Mouse (Mus musculus): Measurements from ENCODE around the gene Fndc3a. TPM values are rescaled to one million over a fixed set of nuclear protein-coding genes. Genes with fewer than 3 reads are reported as not detected.

Fndc3a gene
- 1 to 10 TPM; 7.9 to 8.5 TPM for total RNA-seq (2021)
- long read RNA-seq, experiment 1, result 0 reads
- long read RNA-seq, experiment 2, result 0 reads

DNA sequence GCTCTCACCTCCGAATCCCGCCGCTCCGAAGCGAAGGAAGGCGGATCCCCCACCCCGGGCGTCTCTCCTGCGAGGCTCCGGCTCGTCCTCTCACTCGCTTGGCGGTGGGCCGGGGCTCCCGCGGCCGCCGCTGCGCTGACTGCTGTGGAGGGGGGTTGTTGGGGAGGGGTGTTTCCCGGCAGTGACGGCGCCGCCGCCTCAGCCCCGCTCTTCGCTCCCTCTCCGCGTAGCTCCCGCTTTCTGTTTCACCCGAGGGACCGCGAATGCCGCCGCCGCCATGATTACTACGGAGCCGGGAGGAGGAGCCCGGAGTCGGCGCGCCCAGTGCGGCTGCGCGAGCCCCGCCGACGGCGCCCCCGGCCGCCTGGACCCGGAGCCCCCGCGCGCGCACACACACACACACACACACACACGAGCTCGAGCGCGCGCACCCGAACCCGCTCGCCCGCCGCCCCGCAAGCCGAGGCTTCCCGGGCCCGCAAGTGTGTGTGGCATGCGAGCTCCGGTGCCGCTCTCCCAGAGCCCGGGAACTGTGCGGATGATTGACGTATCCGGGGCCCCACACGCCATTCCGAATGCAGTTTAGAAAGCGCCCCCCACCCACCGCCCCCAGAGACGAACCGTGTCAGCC is at the start of gene Fndc3a:
Gene Fndc3a, minus strand, starts transcription at position 294 of the 631 bp plus-strand sequence.
- peak; percentile 81 for DNase-seq

DNA sequence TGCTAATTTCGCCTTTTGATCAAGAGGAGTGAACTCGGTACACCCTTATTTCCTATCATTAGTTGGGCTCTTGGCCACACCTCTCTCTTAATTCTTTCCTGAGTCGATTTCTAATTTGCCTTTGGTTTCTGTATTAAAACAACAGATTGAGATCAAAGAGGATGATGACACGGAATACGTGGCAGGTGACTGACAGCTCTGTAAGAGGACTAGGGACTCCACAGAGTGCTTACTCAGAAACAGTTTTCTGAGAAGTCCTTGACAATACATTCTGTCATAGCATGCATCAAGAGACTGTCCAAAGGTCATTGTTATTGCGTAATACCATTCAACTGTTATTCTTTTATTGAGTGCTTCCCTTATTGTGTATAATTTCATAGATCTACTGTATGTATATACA is 43.1 kb upstream of the Fndc3a start:
- no peak for DNase-seq

DNA sequence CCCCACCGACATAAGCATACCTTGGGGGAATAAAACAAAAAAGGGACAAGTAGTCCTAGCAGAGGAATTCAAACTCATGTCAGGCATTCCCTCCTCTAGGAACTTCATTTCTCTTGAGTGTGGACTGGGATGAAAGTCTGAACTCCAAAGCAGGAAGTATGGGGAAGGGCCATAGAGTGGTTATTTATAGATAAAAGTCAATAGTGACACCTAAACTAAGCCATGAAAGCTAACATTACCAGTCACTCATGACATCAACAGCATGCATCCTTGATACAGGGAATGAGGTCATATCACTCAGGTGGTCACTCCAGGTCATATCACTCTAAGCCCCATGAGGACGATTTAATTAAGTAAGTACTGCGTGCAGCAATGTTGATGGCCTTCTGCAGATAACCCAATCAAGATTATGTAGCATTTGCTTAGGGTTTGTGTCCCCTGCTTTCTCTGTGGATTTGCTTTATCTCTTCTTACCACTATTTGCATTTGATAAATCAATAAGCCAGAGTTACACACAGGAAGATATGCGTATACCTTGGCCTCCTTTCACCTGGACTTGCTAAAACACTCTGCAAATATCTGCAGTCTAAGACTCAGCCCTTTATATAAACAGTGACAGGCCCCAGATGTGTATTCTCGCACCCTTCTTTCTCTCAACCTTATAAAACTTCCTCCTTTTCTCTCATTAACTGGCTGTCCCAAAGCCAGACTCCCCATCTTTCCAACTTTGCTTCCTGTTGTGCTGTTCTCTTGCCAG is 40.8 kb upstream of the Fndc3a start:
- DNase-seq, result no peak

DNA sequence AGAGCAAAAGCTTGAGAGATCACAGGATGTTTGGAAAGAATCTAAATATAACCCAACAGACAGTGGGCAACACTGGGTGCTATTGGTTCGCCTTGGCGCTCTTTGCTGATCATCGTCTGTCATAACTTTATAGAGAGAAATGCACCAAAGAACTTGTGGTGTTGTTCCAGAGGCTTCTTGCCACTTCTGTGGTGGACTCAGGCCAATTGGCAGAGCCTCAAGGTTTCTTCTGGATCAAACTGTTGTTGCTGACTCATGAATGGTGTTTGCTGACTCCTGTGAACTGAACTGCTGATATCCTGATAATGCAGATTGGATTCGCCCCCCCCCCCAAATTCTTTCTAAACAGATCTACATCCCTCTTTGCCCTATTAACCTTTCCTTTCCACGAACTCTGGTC is 38.5 kb upstream of the Fndc3a start:
- DNase-seq, result no peak

DNA sequence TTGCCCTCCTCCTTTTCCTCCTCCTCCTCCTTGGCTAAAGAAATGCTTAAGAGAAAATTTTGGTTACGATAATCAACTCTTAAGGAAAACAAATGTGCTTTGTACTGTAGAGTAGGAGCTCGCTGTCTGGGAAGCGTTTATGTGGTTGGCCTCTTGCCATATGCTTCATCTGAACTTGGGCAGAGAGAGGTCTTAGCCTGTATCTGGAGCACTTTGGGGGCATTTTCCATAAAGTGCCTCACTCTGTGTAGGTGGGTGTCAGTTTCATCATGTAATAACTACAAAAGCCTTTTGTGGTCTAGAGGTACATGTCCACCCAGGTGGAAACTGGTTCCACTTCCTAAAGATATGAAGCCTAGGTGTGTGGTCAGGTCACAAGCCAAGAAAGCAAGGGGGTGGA is 31.9 kb upstream of the Fndc3a start:
- DNase-seq, result no peak

DNA sequence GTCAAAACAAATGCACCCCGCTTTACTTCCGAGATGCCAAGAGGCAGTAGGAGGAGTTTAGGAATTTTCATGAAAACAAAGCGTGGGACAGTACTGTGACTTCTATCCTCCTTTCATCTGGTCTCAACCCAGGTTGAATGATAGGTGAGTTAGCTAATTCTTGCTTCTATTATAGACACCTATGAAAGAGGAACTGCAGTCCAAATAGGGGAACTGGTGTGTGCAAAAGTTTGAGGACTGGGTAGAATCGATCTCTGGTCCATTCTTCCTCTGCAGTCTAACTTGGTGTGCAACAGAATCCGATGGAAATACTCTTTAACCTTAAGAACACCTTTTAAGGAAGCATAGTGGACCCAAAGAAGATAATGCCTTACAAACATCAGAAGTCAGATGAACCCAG is 30.5 kb upstream of the Fndc3a start:
- DNase-seq, result no peak

DNA sequence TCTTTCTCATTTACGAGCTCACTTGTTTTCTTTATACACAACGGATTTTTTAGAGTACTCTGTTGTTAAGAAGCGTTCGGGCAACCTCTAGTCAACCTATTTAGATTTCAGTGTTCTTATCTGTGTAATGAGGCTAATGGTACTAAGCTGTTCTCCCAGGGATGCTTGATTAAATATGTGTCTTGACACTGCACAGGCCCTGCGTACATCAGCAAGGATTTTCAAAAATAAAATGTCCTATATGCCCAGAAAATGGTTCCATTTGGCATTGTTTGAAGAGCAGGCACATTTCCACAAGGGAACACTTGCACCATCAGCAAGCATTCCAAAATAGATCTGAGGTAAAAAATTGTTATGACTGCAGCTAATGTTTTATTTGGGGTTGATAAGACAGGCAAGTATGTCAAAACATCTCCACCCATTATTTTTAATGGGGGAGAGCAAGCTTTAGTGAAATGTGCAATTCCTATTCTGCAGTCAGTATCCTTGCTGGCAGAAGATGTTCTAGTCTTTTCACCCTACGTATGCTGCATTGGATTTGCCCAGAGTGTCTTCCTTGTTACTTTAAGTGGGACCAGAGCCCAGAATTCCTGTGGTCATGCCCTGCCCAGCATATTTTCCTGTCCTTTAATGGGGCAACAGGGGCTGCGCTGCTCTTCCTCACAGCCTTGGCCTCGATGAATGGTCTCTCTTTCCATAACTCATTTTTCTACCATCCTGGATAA is 29.8 kb upstream of the Fndc3a start:
- DNase-seq, result no peak

DNA sequence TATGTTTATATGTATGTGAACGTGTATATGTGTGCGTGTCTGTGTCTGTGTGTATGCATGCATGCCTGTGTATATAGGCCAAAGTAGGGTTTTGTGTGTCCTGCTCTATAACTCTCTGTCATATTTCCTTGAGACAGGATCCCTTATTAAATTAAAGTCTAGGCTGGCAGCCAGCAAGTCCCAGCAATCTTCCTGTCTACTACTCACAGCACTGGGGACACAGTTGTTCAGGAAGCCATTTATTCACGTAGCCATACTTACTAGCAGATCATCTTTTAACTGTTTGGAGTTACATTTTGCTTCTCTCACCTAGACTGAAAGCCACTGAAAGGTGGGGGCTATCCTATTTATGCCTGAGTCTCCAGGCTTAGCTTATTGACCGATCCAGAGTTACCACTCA is 29.0 kb upstream of the Fndc3a start:
- no peak for DNase-seq

DNA sequence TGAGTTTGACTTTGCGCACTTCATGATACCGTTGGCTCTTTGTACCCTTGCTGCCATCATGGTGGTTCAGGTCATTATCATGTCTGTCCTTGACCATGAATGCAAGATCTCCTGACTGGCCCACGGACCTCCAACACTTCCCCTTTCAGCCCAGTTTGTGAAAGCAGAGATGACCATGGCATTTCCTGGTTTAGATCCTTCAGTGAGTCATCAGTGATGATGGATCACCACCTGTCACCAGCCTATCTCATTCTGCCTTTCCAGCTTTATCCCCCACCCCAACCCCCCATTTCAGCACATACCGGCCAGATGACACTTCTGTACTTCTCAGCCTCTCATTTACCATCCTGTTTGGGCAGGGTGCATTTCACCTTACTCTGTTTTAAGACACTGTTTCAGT is 28.4 kb upstream of the Fndc3a start:
- no peak for DNase-seq

DNA sequence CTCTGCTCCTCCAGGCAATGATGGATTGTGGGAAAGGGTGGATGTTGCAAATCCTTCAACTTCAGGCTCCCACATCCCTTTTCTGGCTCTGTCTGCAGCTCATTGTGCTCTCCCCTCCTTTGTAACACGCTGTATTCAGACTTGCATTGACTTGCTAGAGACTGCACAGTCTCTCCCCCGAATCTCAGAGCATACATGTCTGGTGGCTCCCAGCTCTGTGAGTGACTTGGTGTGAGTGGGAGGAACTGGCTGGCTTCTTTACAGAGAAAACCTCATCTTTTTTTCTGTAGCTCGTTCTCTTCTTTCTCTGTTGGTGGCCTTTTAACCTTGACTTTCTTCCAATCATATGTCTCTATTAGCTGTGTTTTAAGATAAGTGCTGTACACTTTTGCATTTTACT is 16.1 kb upstream of the Fndc3a start:
- DNase-seq, result no peak

DNA sequence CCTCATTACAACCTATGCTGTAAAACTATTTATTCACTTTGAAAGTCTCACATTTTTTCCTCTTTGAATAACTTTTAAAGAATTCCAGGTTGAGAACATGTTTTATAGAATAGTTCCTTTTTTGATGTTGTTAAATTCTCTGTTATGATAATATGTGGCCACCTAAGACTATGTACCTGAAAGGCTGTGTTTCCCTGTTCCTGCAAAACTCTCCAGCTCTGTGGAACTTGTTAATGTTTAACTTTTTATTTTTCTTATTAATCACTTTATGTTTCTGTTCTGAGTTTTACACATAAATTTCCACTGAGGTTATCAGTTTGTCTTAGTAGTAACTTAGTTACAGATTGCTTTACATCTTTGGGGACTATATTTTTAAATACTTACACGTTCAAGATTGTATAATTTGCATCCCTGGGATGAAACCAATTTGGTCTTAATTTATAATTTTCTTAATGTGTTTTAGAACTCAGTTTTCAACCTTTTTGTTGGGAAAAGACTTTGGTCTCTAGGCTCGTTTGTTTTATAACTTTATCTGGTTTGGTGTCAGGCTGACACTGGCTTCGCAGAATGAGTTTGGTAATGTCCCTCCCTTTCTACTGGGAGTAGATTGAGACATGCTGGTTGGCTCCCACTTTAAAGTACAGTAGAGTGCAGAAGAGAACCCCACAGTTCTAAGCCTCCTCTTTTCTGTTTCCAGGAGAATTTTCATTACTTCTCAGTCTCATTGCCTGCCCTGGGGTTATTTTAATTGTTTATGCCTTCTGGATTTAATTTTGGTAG is 12.7 kb upstream of the Fndc3a start:
- DNase-seq, result no peak

DNA sequence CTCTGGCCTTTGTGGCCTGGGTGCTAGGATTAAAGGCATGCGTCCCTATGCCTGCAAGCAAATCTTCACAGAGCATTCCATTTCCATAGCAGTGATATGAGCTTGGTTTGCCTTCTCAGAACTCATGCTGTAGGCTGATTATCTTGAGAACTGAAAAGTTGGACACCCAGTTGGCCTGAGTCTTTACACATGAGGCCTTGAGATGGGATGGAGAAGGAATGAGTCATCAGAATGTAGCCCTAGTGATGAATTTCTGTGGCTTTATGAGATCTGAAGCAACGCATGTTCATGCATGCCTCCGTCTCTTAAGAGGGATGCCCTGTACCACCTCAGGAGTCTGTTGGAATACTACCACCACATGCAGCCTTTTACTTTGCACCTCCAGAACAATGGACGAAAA is 6.4 kb upstream of the Fndc3a start:
- DNase-seq, result no peak

DNA sequence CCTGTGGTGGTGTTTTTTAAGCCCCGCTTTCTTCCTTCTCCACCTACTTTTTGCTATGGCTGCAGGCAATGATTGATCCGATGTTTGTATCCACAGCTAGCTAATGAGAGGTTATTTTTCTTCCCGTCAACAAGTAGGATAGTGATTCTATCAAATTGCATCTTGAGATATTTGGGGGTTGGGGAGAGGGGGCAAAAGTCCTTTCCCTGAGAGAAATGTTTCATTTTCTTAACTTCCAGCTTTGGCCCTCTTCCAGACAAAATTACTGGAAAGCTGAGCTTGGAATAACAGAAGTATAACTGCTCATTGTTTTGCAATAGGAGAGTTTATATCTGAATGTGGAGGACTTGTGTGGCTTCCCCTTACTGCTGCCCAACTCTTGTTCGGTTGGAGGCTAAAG is 1.3 kb upstream of the Fndc3a start:
- no peak for DNase-seq

DNA sequence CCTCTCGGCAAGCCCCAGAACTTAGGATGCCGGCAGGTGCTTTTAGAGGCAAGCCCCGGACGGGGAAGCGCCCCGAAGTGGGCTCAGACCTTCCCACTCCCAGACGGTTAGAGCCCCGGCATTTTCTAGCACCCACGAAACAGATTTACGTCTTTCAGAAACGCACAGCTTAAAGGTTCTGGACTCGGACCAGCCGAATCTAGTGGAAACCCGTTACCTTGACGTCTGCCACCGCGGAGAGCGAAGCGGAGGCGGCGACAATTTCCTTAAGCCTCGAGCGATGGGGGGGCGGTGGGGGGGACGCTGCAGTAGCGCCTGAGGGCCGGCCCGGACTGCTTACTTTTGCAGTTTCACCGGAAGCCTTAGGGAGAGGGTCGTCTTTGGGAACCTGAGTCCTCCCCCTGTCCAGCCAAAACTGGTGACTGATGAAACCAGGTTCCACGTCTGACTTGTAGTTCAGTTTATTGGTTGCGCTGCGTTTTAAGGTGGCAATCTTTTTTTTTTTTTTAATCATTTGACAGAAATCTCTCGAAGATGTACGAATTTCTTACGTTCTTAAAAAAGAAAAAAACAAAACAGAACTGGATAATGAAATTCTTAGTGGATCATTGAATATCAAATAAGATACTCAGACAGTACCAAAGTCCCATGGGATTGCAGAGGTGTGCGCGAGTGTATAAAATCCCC is 681 bp upstream of the Fndc3a start:
- no peak for DNase-seq

DNA sequence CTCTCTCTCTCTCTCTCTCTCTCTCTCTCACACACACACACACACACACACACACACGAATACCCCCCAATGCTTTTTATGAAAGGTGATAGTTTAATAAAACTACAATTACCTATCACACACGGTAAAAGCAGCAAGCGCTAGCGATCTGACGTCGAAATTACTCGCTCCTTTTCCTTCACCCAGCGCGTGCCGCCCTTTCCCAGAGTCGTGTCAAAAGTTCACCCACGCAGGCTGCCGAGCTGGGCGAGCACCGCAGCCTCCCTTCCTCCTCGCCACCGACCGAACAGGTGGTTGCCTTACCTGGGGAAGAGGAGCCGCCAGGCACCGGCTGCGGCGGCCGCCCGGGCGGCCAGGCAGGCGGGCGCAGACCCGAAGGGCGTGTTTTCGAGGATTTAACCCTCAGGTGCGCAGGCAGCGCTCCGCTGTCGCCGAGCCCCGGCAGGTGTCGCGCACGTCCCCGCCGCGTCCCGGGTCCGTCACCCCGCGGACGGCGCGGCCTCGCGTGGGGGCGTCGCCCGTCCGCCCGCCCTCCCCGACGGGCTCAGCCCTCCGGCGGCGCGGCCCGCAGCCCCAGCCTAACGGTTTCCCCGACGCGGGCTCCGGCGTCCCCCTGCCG is 603 bp downstream of the Fndc3a start:
- DNase-seq, result peak; percentile 29

DNA sequence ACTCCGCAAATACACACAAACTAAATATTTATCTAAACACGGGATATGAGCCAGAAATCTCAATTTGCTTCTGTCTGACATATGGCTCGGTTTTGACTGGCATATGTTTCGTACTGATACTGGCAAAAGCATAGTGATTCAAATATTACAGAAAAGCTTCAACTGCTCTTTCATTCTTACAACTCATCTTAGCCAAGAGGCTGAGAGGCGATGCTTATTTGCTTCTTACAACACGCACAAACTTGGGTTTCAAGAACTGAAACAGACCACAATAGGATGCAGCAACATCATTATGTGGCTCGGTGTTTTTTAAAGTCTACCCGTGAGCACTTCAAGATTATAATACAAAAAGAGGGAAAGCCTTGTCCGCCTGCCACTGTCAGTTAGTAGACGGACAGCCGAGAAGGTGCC is 1.2 kb downstream of the Fndc3a start:
- no peak for DNase-seq

DNA sequence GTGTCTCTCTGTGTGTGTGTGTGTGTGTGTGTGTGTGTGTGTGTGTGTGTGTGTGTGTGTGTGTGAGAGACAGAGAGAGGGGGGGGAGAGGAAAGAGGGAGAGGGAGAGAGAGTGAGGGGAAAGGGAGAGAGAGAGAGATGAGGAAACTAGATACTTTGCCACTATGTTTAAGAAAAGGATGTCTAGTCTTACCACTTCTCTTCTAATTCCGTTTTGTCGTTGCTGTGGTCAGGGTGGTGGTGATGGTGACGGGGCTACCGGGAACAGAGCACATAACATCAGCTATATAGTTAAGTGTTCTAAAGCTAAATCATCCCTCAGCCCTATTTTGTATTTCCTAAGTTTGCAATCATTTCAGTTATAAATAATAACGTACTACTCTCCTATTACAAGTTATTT is 9.7 kb downstream of the Fndc3a start:
- DNase-seq, result no peak

DNA sequence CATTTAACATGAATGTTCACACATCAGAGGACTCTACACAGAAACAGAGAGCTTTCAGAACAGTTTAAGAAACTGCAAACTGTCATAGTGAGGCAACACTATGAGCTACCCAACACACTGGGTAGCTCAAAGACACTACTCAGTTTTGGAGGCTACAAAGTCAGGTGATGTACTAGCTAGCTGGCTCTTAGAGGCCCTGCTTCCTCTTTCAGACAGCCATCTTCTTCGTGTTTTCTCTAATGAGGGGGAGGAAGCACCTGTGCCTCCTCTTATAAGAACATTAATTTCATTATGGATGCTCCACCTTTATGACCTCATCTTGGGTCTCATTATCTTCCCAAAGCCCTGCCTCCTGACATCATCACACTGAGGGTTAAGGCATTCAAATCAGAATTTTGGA is 18.4 kb downstream of the Fndc3a start:
- no peak for DNase-seq

DNA sequence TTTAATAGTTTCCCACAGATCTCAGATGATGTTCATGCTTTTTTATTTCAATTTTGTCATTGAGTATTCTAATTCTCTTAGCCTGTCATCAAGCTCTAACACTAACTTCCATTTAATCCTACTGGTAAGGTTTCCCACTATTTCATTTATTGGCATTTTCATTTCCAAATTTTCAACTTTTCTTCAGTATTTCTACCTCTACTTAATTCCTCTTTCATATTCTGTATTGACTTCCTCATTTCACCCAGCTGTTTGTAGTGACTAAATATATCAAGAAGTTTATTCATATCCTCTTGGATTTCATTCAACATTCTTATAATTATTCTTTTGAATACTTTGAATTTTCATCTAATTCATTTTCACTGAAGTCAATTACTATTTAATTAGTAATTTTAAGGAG is 20.3 kb downstream of the Fndc3a start:
- DNase-seq, result no peak

DNA sequence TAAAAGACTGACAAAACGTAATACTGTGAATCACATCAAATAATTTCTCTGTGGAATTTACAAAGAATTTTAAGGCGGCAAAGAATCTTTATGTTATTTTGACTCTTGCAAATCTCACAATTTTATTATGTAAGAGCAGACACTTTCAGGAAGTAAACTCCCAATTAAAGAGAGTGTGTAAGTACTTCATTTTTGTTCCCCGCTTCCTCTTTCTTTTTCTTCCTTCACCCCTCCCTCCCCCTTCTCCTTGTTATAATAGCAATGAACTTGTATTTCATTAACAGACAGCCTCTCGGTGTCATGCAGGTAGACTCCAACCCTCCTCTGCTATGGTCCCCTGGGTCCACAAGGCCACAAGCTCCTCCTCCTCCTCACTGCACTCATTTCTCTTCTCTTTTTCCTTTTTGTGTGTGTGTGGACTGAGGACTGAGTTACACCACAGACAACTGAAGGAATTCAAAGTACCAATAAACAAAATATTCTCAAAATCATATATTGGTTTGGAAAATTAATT is 24.9 kb downstream of the Fndc3a start:
- DNase-seq, result no peak

DNA sequence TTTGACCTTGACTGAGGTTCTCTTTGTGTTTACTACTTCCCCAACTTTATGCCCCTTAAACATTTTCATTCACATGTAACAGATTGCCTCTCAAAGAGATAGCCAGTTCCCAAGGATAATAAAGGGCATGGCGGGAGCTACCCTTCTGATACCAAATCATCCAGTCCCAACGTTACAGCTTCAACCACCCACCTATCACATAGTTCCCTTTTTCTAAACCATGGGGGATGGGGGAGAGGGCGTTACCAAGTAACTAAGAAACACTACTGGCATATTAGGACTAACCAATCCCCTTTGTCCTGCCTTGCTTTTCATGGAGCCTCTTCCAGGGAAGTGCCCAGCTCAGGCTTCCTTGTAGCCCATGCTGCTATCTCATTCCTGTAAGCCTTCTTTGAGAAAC is 32.6 kb downstream of the Fndc3a start:
- DNase-seq, result no peak

All from gastrocnemius, postnatal 25 days (tissue).